Mouse (Mus musculus) embryo, embryonic 9.5 days (tissue): ENCODE results near the gene Gm5127.

Experiments used
- DNase-seq: peaks from one replicate; pipeline ENCODE4 v3.0.0-alpha.2; 2017; ENCODE audit errors: extremely low spot score

Gene Gm5127

DNA sequence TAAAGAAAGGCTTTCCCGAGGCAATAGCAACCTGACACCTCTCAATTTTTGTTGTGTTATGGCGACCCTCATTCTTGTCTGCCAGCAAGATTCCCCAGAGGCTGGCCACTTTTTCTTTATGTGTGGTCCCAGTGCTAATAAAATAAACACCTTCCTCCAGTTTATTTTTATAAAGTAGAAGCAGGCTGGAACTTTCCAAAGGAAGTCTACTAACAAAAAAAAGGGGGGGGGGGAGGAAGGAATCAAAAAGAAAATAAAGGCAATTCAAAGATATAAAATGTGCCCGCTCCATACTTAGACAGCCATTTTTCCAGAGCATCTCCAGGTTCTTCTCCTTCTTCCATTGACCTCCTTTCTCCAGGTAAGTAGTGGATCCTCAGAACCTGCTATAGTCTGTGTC lies at the start of gene Gm5127:
Gene Gm5127, plus strand, starts transcription at position 301 of the 400 bp plus-strand sequence.
- DNase-seq, result peak; percentile 6

DNA sequence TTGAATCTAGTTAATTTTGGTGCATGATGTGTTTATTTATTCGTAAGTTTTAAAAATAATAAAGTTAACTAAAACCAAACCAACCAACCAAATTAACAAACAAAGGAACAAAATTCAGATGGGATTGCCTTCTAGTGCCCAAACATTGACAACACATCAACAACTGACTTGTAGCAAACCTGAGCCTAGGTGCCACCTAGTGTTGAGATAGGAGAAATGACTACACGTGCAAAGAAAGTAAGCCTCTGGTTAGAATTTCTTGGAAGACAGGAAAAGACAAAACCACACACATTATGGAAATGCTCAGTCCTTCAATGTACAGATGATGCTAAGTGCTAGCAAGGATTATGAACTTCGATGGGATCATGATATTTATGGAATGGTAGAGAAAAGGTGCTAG lies 46.6 kb upstream of the Gm5127 start:
- DNase-seq, result no peak

DNA sequence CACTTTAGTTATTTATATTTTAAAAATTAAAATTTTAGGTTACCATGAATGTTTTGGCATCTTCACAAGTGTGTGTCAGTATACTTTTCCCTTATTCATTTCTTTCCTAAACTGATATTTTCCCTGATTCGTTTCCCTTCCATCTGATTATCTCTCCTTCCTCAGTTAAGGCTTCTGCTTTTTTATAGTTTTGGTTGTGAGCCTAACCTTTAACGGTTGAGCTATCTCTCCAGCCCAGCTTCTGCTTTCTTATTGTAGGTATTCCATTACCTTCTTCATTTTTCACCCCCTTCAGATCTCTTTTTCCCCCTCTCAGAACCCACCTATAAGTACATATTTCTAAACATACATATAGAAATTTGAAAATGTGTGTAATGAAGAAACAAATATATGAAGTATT lies 27.5 kb upstream of the Gm5127 start:
- DNase-seq, result no peak

DNA sequence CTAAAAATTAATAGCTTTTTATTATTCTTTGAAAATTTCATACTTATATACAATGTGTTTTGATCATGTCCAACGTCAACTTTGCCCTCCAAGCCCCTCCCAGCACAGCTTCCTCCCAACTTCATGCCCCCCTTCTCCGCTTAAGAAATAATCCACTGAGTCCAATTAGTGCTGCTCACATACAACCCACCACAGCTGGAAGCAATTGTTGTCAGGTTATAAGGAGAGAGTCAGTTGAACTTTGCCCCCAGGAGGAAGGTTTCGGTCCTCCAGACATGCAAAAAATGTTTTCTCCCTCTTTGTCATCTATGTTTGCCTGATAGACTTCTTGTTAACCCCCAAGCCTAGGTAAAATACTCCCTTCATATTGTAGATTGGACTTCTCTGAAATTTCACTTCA lies 4.0 kb upstream of the Gm5127 start:
- DNase-seq, result peak; percentile 3

DNA sequence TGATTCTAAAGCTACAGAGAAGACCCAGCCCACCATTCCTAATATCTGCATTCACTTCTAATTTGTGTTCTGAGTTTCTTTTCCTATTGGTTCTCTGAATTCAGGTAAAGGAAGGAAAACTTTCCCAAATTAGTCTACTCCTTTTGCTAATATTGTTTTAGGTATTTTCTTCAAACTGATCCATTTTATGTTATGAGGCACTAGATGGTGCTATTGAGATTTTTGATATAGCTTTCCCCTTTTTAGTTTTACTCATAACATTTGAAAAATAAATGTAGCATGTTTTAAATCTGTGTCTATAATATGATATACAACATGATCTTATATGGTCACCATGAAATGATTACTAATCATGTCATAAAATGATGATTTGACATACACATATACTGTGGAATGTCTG lies 2.6 kb upstream of the Gm5127 start:
- no peak for DNase-seq

DNA sequence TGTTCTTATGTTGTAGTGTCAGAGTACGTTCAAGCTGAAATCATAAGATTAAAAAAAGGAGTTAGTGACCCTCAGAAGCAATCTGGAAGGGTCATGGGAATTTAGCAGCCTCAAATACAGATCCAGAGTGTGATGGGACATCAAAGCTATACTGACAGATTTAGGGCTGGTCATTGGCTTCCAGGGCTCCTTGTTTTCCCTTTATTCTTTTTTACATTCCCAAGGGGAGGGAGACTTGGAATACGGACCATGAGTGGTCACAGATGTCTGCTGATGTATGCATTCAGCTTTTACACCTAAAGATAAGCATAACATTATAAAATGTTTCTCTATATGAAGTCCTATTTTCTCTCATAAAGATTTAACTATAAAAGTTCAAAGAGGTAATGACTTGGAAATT lies 789 bp upstream of the Gm5127 start:
- DNase-seq, result peak; percentile 4

DNA sequence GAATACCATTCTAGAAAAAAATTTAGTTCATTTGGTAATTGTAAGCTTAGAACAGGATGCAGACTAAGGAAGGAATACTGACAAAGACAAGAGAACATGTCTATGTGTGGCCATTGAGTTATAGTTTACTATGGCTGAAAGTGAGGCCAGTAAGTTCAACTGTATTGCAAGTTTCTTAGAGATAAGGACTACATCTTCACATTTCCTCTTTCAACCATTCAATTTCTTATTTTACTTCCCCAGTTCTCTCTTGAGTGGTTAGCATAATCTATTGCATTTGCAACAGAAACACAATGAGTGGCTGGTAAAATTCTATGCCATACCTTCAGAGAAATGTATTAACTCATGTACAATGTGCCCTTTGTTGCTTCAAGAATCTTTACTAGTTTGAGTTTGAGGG lies 10.9 kb downstream of the Gm5127 start:
- no peak for DNase-seq

DNA sequence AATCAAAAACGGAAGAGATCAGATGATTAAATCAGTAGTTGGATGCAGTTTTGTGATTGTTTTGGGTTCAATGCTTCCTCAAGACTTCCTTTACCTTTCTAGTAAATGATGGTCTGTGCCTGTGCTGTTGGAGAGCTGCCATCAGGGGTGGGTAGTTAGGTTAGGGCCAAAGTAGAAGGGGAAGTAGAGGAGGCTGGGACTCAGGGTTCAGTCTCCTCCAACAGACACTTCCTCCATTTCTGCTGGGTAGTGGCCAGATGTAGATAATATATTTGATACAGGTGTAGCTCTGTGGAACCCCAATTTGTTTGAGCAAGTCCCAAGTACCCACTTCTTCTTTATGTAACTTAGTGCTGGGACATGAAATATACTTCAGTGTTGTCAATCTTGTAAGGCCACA lies 12.9 kb downstream of the Gm5127 start:
- DNase-seq, result no peak

DNA sequence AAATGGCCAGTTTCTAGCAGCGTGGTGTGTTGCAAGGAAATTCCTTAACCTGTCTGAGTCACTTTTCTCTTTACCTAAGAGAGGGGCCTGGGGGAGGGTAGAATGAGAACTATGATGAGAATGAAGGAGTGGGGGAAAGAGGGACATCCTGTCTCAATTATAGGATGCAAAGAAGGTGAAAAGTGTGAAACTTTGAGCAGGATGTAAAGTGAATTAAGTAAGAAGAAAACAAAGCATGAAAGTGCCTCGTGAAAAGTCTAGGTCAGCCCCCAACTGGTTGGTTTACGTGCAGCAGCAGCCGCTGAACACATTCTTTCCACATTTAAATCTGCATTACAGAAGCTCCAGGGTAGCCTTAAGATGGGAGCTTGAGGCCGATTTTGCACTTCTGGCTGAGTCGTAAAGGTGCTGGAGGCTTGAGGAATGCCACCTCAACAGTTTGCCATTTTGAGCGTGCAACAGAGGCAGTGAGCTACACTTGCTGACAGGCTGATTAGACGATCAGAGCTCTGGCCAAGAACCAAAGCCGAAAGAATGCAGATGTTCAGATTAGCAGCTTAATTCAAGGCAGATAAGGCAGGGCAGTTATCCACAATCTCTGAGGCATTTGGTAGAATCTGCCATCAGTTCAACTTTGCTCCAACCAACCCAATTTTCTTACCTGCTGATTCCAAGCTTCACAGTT lies 19.7 kb downstream of the Gm5127 start:
- peak; percentile 15 for DNase-seq

DNA sequence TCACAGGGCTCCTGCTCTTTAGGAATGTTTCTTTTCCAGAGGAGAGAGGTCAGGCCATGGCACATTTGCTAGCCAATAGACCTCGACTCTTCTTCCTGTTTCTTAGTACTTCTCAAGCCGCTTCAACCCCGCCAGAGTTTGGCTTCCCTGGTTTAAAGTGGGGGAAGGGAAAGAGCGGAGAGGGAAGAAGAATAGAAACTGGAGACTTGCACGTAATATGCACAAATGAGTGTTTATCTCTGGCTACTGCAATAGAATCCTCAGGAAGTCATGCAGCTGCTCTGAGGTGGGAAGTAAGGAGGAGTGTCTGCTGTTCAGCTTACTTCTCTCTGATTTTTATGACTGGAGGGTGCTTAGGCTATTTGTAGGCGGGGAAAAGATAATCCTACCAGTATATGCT lies 20.4 kb downstream of the Gm5127 start, which contains the start of gene Cysltr1:
Gene Cysltr1, minus strand, starts transcription at position 294 of the 400 bp plus-strand sequence.
- peak; percentile 5 for DNase-seq

DNA sequence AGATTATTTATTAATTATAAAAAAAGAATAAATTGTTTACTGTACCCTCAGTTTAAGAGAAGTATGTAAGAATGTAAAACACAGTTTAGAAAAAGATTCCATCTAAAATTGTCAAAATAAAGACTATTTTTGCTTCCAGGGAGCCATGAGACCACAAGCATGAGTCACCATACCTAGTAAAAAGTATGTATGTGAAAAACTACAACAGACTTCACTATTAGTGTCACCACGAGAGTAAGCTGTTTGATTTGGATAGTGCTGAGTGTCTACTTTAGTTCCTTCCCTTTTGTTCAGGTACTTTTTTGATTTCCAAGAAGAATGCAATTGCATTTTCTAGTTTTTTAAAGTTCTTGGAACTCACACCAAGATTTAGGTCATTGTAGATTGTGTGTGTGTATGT lies 39.5 kb downstream of the Gm5127 start:
- no peak for DNase-seq

DNA sequence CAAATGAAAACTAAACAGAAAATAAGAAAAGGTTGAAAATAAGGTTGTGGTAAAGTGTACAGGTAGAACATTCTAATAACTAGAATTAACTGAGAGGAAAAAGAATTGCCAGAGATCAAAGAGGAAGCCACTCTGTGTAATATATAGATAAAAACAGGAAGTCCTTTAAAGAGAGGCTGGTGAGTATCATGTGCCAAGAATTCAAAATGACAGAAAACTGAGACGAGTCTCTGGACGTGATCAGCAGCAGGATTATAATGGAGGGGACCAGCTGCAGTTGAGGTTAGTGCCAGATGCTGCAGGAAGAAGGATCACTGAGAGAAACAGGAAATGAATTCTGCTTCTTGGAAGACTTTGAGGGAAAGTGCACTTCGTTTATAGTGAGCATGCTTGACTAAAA lies 40.7 kb downstream of the Gm5127 start:
- no peak for DNase-seq

DNA sequence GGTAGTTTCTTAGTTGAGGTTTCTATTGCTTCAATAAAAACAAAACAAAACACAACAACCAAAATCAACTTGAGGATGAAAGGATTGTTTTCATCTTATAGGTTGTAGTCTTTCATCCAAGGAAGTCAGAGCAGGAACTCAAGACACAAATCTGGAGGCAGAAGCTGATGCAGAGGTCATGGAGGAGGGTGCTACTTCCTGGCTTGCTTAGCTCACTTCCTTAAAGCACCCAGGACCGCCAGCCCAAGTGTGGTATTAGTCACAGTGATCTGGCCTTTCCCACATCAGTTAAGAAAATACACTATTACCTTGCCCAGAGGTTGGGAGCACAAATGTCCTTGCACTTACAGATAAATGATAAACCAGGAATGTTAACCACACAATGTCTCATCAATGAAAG lies 45.5 kb downstream of the Gm5127 start:
- DNase-seq, result no peak

DNA sequence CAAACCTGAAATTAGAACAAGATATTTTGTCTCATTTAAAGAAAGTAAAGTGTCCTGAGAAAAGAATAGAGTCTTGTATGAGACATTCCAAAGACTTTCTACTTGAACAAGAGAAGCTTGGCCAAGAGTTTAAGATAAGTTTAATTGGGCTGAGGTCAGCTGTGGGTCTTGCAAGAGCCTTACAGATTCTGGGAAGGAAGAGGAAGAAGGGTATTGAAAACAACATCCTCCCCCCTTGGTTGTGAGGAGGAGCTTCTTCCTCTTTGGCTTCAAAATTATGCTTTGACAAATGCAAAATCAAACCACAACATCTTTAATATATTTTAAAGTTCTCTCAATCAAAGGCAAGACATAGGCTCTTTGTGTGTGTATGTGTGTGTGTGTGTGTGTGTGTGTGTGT lies 50.6 kb downstream of the Gm5127 start:
- DNase-seq, result no peak

DNA sequence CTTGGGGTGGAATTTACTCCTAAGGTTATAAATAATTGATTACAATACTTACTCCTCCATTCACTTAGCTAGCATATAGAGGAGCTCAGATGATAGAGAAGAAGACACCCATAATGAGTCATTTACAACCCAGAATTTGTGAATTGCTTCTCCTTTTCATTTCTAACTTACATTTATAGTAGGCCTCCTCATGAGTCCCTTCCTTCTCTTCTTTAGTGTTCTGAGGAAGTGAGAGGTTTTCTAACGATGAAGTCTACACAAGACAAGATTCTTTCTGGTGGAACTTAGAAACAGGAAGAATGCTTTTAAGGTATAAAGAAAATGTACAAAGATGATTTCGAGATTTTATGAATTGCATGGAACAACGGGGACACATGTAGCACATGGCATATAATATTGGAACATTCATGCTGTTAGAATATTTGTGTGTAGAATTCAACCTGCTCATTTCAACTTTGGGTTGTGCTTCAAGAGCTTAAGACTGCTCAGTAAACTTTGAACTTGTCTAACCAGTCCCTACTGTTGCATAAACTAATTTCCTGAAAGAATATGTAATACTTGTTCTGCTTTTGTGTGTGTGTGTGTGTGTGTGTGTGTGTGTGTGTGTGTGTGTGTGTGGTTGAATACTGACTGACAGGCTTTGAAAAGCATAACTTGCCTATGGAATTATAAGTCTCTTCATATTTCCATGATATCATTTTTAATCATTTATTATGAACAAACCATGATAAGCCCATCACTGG lies 52.0 kb downstream of the Gm5127 start:
- DNase-seq, result no peak

DNA sequence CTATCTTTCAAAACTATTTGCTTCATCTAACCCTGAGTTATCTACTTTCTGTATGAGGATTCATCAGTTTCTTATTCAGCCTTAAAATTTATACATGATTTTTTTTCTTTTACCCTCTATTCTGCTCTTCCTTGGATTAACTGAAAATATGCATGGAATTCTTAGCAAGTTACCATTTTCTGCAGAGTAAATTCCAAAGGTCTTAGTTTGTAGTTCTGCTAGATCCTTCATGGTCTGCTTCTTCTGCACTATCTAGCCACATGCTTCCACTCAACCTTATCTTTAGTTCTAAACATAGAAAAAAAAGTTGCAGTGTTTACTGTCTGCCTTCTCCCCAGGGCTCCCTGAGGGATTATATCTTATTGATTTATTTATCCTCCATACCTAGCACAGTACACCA lies 79.1 kb downstream of the Gm5127 start:
- DNase-seq, result no peak

DNA sequence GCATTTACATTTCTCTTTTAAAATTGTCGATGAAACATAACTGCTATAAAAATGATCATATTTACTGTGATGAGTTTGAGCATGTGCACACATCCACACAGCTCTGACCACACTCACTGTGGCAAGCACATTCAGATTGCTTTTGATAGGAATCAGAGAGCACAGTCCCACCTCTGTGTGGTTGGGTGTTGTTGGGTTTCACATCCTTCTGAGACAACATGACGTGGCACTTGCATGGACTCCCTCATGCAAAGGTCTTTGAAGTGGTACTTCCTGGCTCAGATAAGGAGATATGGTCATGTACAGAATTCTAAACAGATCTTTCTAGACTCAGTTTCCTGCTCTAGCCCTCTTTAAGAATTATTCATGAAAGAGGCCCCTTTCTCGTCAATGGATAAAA lies 121.6 kb downstream of the Gm5127 start:
- DNase-seq, result no peak

DNA sequence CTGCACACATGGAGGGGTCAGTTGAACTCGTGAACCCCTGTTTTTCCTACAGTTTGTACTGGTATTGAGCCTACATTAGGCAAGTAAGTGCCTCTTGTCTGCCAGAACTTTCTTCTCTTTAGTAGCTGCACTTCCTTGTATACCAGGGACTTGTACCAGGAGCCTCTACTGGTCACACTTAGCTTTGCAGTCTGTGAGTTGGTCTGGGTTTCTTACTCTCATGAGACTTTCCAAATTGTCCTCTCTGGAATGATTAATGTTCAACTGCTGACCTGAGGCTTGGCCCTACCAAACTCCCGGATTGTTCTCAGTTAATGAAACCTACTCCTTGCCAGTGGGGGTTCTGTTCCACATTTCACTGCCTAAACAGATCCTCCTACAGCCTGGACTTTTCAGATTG lies 134.2 kb downstream of the Gm5127 start:
- DNase-seq, result peak; percentile 25

DNA sequence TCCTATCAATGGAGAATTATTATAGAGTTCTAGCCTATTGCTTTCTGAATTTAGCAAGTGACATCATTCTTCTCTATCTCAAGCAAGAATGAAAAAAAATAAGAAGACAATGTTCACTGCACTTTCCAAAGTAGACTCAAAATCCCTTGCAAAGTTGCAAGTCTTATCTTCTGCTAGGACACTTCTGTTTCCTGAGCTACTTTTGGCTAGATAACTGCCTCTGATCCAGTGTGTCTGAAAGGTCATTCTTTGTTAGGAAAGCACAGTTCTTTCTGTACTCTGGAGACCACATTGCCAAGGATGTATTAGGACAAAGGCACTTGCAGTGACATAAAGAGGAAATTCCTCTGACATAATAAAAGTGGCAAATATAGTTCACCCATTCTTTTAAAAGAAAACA lies 159.3 kb downstream of the Gm5127 start:
- no peak for DNase-seq

DNA sequence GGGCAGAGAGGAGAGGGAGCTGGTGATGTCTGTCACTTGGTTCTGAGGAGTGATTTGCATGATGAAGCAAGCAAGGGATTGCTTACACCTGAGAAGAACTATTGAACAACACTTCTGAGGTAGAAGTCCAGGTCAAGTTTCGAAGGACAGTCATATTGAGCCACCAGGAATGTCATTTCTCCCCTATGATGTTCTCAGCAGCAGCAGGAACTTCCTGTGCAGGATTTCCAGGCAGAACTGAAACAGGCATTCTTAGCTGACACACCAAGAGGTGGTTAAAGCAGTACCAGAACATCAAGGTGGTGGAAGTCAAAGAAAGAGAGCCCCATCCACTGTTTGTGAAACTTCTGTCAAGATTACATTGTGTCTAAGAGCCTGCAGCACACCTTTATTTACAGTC lies 172.3 kb downstream of the Gm5127 start:
- no peak for DNase-seq
